Mouse (Mus musculus): ENCODE measurements around the gene Umps. TPM values are rescaled to one million over a fixed set of nuclear protein-coding genes. Genes with fewer than 3 reads are reported as not detected.

Umps gene
- polyA plus RNA-seq, 1 experiment from 2014 or later = 34.6 TPM

DNA sequence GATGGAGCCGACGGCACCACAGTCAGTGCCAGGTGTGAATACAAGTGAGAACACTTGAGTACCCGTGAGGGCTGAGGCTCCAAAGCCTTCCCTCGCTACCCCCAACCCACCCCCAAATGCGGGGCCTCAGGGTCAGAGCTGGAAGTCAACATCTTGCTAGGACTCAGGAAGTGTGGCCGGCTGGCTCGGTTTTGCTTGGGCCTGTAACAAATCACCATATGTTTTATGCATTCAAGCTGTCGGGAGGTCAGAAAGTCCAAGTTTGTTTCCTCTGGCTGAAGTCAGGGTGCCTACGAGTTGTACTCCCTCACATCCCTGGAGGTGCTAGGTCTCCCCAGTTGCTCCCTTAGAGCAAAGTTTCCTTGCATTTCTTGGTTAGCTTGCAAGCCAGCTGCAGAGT, 27.2 kb downstream of the Umps start:
- Histone ChIP-seq H3K36me3 (0 out of 2 replicates have a peak, but pooled peaks cover 2% of the 10 kb centered on the region), H3K27me3 (replicated peaks) (no peaks in the 10 kb centered on the region), H3K4me1 (replicated peaks) (peaks cover 82% of the 10 kb centered on the region), H3K4me3 (no peak overlapping the region), H3K9me3 (replicated peaks) (no peaks in the 10 kb centered on the region), H3K9ac (peak overlapping the region; percentile 32; the same call in 1 of the 2 replicates), H3K4me2 (no peak overlapping the region), H3K27ac (ENCODE audit: poor library complexity, severe bottlenecking) (peak overlapping the region; percentile 89)
- 49% methylated on average over 9 of the region's 9 CpGs for WGBS
- no peak for ATAC-seq (ENCODE audit: insufficient number of reproducible peaks, low FRiP score)

DNA sequence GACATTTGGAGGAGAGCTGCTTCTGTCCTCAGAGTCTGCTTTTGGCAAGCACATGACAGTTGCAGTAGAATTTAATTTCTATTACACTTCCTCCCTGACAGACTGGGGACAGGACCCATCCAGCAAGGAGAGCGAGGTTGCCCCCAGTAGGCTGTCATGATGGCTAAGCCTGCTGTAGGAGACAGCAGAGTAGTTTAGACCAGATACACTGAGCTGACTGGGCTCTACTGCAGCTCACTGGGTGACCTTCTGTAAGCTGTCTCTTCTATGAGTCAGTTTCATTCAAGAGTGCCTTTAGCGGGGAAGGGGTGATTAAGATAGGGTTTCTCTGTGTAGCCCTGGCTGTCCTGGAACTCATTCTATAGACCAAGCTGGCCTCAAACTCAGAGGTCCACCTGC, 27.7 kb downstream of the Umps start:
- 0 out of 2 replicates have a peak, but pooled peaks cover 2% of the 10 kb centered on the region for H3K36me3 ChIP-seq
- 58% methylated on average over 2 of the region's 2 CpGs for WGBS
- peak overlapping the region; percentile 89 for H3K27ac ChIP-seq (ENCODE audit: poor library complexity, severe bottlenecking)
- no peak overlapping the region for H3K4me3 ChIP-seq
- 0 out of 2 replicates have a peak overlapping the region, but pooled peaks have one; percentile 32 for H3K9ac ChIP-seq
- no peaks in the 10 kb centered on the region for H3K27me3 ChIP-seq (replicated peaks)
- no peak for ATAC-seq (ENCODE audit: insufficient number of reproducible peaks, low FRiP score)
- H3K4me1 ChIP-seq (replicated peaks) = peaks cover 84% of the 10 kb centered on the region
- H3K9me3 ChIP-seq (replicated peaks) = no peaks in the 10 kb centered on the region
- no peak overlapping the region for H3K4me2 ChIP-seq

DNA sequence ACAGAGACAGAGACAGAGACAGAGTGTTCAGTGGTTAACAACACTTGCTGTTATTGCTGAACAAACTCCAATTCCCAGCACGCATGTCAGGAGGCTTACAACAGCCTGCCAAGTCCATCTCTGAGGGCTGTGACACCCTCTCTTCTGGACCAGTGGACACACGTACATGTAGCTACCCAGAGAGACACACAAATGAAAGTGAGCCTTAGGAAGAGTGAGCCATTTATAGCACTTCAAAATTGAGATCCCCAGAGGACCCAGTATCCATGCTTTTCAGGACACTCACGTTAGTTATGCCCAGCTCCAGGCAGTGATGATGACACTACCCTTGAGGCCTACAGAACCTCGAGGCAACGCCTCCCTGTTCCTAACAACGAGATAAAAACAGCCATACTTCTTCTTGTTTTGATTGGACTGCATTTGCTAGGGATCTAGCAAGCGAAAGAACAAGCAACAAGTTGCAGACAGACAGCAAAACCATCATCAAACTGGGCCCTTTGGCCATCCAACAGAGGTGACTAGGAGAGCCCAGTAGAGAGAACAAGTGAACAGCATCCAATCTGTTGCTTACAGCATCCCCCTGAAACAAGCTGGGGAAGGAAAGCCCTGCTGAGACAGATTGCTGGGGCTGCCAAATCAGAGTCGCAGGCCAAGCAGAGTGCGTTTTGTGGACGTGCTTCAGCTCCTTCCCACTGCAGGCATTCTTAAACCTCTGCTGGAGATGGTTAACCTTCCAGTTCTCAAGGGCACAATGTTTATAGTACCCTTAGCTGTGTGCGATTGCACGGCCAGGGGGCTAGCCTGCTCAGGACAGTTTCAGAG, 28.3 kb downstream of the Umps start:
- Histone ChIP-seq H3K9ac (0 out of 2 replicates have a peak overlapping the region, but pooled peaks have one; percentile 32), H3K27me3 (replicated peaks) (no peaks in the 10 kb centered on the region), H3K4me1 (replicated peaks) (peaks cover 84% of the 10 kb centered on the region), H3K27ac (ENCODE audit: poor library complexity, severe bottlenecking) (peak overlapping the region; percentile 89), H3K9me3 (replicated peaks) (no peaks in the 10 kb centered on the region), H3K4me2 (no peak overlapping the region), H3K4me3 (no peak overlapping the region), H3K36me3 (0 out of 2 replicates have a peak, but pooled peaks cover 2% of the 10 kb centered on the region)
- no peak for ATAC-seq (ENCODE audit: insufficient number of reproducible peaks, low FRiP score)
- 48% methylated on average over 12 of the region's 12 CpGs for WGBS

DNA sequence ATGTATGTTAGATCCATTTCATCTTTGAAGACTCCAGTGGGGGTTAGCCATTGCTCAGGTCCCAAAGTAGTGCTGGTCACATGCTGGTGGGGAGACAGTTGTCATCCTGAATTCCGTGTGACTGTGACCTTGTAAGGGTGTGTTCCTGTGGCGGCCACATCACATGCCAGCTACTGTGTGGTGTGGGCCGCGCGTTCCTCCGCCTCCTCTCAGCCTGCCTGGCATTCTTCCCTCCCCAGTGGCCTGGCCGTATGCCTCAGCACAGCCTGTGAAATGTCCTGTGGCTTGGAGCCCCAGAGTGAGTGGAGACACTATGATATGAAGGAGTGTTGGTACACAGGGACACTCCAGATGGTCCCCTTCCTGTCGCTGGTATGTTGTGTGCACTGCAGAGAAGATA, 29.3 kb downstream of the Umps start:
- Histone ChIP-seq H3K27me3 (replicated peaks) (no peaks in the 10 kb centered on the region), H3K36me3 (no peaks in the 10 kb centered on the region), H3K4me3 (no peak overlapping the region), H3K4me1 (replicated peaks) (peaks cover 80% of the 10 kb centered on the region), H3K27ac (ENCODE audit: poor library complexity, severe bottlenecking) (peak overlapping the region; percentile 89), H3K4me2 (no peak overlapping the region), H3K9ac (no peak overlapping the region), H3K9me3 (replicated peaks) (no peaks in the 10 kb centered on the region)
- WGBS = 31% methylated on average over 8 of the region's 8 CpGs
- ATAC-seq (ENCODE audit: insufficient number of reproducible peaks, low FRiP score) = peak; percentile 67

DNA sequence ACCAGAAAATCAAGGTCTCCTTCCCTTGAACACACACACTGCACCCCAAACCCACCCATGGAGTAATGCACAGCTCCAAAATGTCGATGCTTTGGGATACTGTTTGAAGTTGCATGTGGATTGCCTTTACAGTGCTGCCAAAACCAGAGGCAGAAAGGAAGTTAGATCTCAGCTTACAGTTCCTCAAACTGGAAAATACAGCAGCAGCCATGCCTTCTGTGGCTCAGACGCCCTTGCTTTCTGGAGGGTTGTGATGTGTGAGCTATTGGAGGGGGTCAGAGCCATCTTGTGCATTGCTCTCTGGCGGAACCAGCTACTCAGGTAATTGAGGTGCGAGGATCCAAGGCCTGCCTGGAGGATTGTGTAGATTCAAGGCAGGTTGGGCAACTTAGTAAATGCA, 30.0 kb downstream of the Umps start:
- H3K27ac ChIP-seq (ENCODE audit: poor library complexity, severe bottlenecking) = peak overlapping the region; percentile 89
- WGBS = 82% methylated on average over 4 of the region's 4 CpGs
- ATAC-seq (ENCODE audit: insufficient number of reproducible peaks, low FRiP score) = no peak

DNA sequence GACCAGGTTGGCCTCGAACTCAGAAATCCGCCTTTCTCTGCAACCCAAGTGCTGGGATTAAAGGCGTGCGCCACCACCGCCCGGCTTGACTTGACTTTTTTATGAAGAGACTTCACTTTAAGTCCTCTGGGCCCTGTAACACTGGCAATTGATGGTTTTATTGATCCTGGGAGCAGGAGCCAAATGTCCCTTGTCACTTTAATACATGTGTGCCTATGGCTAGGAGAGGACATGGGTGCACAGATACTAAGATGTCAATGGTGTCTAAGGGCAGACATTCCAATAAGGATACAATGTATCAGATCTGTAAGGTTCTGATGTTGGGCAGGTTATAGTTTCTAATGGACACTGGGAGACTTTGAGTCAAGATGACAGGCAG, 31.4 kb downstream of the Umps start:
- H3K27ac ChIP-seq (ENCODE audit: poor library complexity, severe bottlenecking) = no peak overlapping the region
- H3K36me3 ChIP-seq = no peaks in the 10 kb centered on the region
- H3K9ac ChIP-seq = no peak overlapping the region
- ATAC-seq (ENCODE audit: insufficient number of reproducible peaks, low FRiP score) = no peak
- 84% methylated on average over 6 of the region's 6 CpGs for WGBS
- no peak overlapping the region for H3K4me2 ChIP-seq
- no peaks in the 10 kb centered on the region for H3K27me3 ChIP-seq (replicated peaks)
- H3K9me3 ChIP-seq (replicated peaks) = no peaks in the 10 kb centered on the region
- no peak overlapping the region for H3K4me3 ChIP-seq
- H3K4me1 ChIP-seq (replicated peaks) = peaks cover 77% of the 10 kb centered on the region

More for the DNA sequence above, 30.0 kb downstream of the Umps start:
- Histone ChIP-seq H3K4me1 (replicated peaks) (peaks cover 80% of the 10 kb centered on the region), H3K27me3 (replicated peaks) (no peaks in the 10 kb centered on the region), H3K4me3 (no peak overlapping the region), H3K36me3 (no peaks in the 10 kb centered on the region), H3K9ac (no peak overlapping the region), H3K4me2 (no peak overlapping the region), H3K9me3 (replicated peaks) (no peaks in the 10 kb centered on the region)

DNA sequence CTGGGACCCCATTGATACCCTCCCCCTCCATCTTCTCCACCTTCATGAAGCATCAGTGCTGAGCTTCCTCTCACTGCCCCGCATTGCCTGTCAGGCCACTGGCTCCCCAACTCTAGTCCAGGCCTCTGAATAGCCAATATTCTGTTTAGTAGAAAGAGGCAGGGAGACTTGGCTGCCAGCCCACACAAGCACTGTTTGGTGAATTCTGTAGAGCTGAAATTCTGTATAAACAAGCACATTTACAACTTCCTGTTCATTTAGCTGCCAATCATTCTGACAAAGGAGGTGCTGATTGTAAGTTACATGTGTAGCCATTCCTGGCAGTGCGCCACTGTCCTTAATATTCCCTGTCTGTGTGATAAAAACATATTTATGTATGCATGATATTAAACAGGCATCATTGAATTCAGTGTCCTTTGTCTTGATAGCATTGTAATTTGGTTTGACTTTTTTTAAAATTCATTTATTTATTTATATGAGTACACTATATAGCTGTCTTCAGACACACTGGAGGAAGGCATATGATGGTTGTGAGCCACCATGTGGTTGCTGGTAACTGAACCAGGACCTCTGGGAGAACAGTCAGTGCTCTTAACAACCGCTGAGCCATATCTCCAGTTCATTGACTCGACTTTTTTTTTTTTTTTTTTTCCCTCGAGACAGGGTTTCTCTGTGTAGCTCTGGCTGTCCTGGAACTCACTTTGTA, 32.0 kb downstream of the Umps start:
- no peaks in the 10 kb centered on the region for H3K9me3 ChIP-seq (replicated peaks)
- ATAC-seq (ENCODE audit: insufficient number of reproducible peaks, low FRiP score) = no peak
- peaks cover 76% of the 10 kb centered on the region for H3K4me1 ChIP-seq (replicated peaks)
- H3K27ac ChIP-seq (ENCODE audit: poor library complexity, severe bottlenecking) = peak overlapping the region; percentile 70
- no peaks in the 10 kb centered on the region for H3K27me3 ChIP-seq (replicated peaks)
- no peak overlapping the region for H3K4me2 ChIP-seq
- H3K36me3 ChIP-seq = no peaks in the 10 kb centered on the region
- no peak overlapping the region for H3K4me3 ChIP-seq
- 52% methylated on average over 5 of the region's 5 CpGs for WGBS
- 0 out of 2 replicates have a peak overlapping the region, but pooled peaks have one; percentile 28 for H3K9ac ChIP-seq

DNA sequence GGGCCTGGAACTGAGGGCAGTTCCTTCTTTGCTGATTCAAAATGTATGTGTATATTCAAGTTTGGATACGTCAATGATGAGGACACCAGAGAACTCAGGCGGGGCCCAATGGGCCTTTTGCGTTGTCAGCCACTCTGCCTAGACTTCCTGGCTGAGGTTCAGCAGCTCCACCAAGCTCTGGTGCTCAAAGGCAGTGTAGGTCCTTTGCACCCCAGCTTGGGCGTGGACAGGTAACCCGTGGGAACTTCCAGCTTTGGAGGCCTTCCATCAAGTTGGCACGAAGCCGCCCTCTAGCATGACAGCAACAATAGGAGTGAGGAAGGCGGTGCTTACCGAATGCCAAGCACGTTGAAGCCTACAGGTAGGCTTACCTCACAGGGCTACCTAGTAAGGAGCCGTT, 33.4 kb downstream of the Umps start:
- no peaks in the 10 kb centered on the region for H3K9me3 ChIP-seq (replicated peaks)
- ATAC-seq (ENCODE audit: insufficient number of reproducible peaks, low FRiP score) = no peak
- peaks cover 76% of the 10 kb centered on the region for H3K4me1 ChIP-seq (replicated peaks)
- H3K9ac ChIP-seq = no peak overlapping the region
- H3K4me3 ChIP-seq = no peak overlapping the region
- 86% methylated on average over 11 of the region's 11 CpGs for WGBS
- no peak overlapping the region for H3K27ac ChIP-seq (ENCODE audit: poor library complexity, severe bottlenecking)
- no peaks in the 10 kb centered on the region for H3K36me3 ChIP-seq
- H3K27me3 ChIP-seq (replicated peaks) = no peaks in the 10 kb centered on the region
- H3K4me2 ChIP-seq = no peak overlapping the region

DNA sequence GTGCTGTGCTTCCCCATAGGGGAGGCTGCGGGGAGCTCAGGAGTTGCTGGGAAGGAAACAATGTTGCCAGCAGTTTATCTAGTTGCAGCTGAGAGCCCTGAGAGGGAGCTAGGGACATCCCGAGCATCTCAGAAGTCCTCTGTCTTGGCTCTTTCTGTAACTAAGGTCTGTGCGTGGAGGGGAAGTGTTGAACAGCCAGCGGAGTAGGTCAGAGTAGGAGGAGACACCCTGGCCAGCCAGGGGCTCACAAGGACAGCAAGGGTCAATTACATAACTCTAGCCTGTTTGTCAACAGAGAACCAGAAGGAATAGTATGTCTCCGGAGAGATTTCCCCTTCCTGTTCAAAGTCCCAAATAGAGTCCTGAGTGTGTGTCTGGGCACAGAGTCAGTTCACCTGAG, 34.7 kb downstream of the Umps start:
- 36% methylated on average over 5 of the region's 5 CpGs for WGBS
- Histone ChIP-seq H3K4me3 (no peak overlapping the region), H3K27me3 (replicated peaks) (no peaks in the 10 kb centered on the region), H3K27ac (ENCODE audit: poor library complexity, severe bottlenecking) (peak overlapping the region; percentile 20), H3K36me3 (no peaks in the 10 kb centered on the region), H3K9ac (0 out of 2 replicates have a peak overlapping the region, but pooled peaks have one; percentile 22), H3K4me2 (no peak overlapping the region), H3K4me1 (replicated peaks) (peaks cover 74% of the 10 kb centered on the region), H3K9me3 (replicated peaks) (no peaks in the 10 kb centered on the region)
- no peak for ATAC-seq (ENCODE audit: insufficient number of reproducible peaks, low FRiP score)

DNA sequence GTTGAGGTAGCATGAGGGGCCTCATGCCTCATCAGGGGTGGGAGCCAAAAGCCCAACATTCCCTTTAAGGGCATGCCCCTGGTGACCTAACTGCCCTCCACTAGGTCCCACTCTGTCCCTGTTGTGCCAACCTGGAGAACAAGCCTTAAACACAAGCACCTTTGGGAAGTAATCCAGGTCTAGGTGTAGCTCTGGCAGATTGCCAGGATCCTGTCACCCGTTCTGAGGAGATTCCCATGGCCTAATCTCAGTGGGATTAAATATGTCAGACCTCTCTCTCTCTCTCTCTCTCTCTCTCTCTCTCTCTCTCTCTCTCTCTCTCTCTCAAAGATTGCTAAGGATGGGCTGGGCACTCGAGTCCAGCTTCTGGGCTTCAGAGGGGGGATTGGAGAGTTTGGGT, 35.2 kb downstream of the Umps start:
- H3K9ac ChIP-seq = 0 out of 2 replicates have a peak overlapping the region, but pooled peaks have one; percentile 6
- no peaks in the 10 kb centered on the region for H3K27me3 ChIP-seq (replicated peaks)
- WGBS = 30% methylated on average over 2 of the region's 2 CpGs
- H3K27ac ChIP-seq (ENCODE audit: poor library complexity, severe bottlenecking) = peak overlapping the region; percentile 20; the same call in 1 of the 2 replicates
- H3K4me2 ChIP-seq = no peak overlapping the region
- H3K9me3 ChIP-seq (replicated peaks) = no peaks in the 10 kb centered on the region
- H3K4me3 ChIP-seq = no peak overlapping the region
- H3K36me3 ChIP-seq = no peaks in the 10 kb centered on the region
- no peak for ATAC-seq (ENCODE audit: insufficient number of reproducible peaks, low FRiP score)
- H3K4me1 ChIP-seq (replicated peaks) = peaks cover 69% of the 10 kb centered on the region

DNA sequence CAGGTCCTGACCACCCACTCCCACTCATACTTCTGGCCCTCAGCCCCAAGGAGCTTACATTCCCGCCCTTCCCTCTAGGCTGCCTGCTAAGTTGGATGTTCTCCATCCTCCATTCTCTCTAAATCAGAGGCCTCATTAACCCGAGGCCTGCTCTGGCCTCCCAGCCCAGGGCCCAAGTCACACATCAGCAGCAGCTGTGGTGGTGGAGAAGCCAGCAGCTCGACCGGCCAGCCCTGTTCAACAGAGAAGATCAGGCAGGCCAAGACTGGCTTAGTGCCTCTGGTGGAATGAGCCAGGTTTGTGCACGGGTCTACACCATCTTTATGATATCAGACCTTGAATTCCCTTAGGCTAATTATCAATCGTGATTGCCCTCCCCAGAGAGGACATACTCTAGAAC, 36.1 kb downstream of the Umps start:
- no peaks in the 10 kb centered on the region for H3K27me3 ChIP-seq (replicated peaks)
- no peak overlapping the region for H3K4me2 ChIP-seq
- ATAC-seq (ENCODE audit: insufficient number of reproducible peaks, low FRiP score) = no peak
- H3K36me3 ChIP-seq = no peaks in the 10 kb centered on the region
- no peak overlapping the region for H3K27ac ChIP-seq (ENCODE audit: poor library complexity, severe bottlenecking)
- H3K9ac ChIP-seq = no peak overlapping the region
- H3K4me1 ChIP-seq (replicated peaks) = peaks cover 67% of the 10 kb centered on the region
- whole genome bisulfite sequencing = 83% methylated on average over 6 of the region's 6 CpGs
- no peaks in the 10 kb centered on the region for H3K9me3 ChIP-seq (replicated peaks)
- no peak overlapping the region for H3K4me3 ChIP-seq

Data from heart, embryonic 12.5 days (tissue).